Mouse (Mus musculus) ES-E14 (cell line): ENCODE data around the gene Ctsh.

Experiments
- CHD2 ChIP-seq: IDR thresholded peaks from 2 replicates; pipeline ENCODE4 v1.6.1; 2014; ENCODE audit warnings: mild to moderate bottlenecking, low read depth, low read length, inconsistent platforms
- HCFC1 ChIP-seq: IDR thresholded peaks from 2 replicates; pipeline ENCODE4 v1.6.1; 2012; ENCODE audit warnings: low read length, inconsistent platforms, borderline replicate concordance; ENCODE audit not compliant: insufficient read depth
- MAFK ChIP-seq: IDR thresholded peaks from 2 replicates; pipeline ENCODE4 v1.6.1; 2014; ENCODE audit warnings: mild to moderate bottlenecking, low read depth, low read length, inconsistent platforms; ENCODE audit not compliant: insufficient read depth
- ZC3H11A ChIP-seq: IDR thresholded peaks from 2 replicates; pipeline ENCODE4 v1.6.1; 2012; ENCODE audit warnings: low read depth, mild to moderate bottlenecking, inconsistent platforms, low read length, borderline replicate concordance
- ZNF384 ChIP-seq: IDR thresholded peaks from 2 replicates; pipeline ENCODE4 v1.6.1; 2012; ENCODE audit warnings: low read depth, low read length, inconsistent platforms

DNA sequence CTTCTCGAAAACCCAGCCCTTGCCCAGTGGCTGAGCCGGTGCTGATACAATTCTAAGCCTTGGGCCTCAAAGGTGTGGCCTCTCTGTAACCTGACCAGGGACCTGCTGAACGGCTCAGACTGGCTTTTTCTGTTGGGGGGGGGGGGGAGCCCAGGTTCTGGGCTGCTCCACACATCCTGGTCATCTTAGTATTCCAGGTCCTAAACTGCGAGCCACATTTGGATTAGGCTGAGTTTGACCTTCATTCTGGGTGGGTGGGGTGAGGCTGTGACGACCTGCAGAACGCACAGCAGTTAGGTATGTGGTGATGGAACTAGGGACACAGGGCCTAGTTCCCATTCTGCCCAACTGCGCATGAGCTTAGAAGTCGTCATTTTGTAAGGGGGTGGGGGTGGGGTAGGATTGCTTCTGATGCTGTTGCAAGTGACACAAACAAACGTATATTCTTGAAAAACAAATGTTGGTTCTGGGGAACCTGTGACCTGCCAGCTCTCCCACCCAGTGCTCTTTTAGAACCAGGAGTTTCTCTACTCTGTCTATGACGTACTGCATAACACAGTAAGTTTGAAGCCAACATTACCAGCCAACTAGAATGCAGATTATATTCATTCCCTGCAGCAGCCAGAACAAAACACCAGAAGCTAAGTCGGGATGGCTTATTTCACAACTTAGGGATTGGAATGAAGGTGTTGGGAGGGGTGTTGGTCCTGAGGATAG lies 70.4 kb downstream of the Ctsh start:
- TF ChIP-seq MAFK (no peak), ZC3H11A (no peak), HCFC1 (no peak), CHD2 (no peak), ZNF384 (no peak)
